Mouse (Mus musculus): Measurements from ENCODE around the gene Ttc28. TPM values are rescaled to one million over a fixed set of nuclear protein-coding genes. Genes with fewer than 3 reads are reported as not detected.

The Ttc28 gene
- polyA plus RNA-seq, 1 experiment from 2014 or later, result 13.9 TPM

- ATAC-seq (replicated peaks; ENCODE audit: low FRiP score), result no peak
- Histone ChIP-seq H3K9me3 (replicated peaks) (no peaks in the 10 kb centered on the region), H3K27ac (peak overlapping the region; percentile 88; the same call in 1 of the 2 replicates), H3K4me2 (no peak overlapping the region), H3K9ac (no peak overlapping the region), H3K27me3 (no peaks in the 10 kb centered on the region), H3K4me3 (replicated peaks) (no peak overlapping the region), H3K4me1 (peaks cover 70% of the 10 kb centered on the region), H3K36me3 (no peaks in the 10 kb centered on the region)
- WGBS, result 60% methylated on average over 6 of the region's 6 CpGs
Measured at GRCm38 (mm10) chr5:111137283-111137682, 257.7 kb downstream of the Ttc28 start.

- Histone ChIP-seq H3K36me3 (no peaks in the 10 kb centered on the region), H3K9me3 (replicated peaks) (no peaks in the 10 kb centered on the region)
- WGBS, result 23% methylated on average over 13 of the region's 13 CpGs
Measured at GRCm38 (mm10) chr5:111137742-111138141, 258.1 kb downstream of the Ttc28 start.

GRCm38 (mm10) chr5:111138239-111138833, 258.7 kb downstream of the Ttc28 start:
- ATAC-seq (replicated peaks; ENCODE audit: low FRiP score), result 0 out of 2 replicates have a peak, but pooled peaks have one; percentile 8
- Histone ChIP-seq H3K9me3 (replicated peaks) (no peaks in the 10 kb centered on the region), H3K4me3 (replicated peaks) (no peak overlapping the region), H3K9ac (no peak overlapping the region), H3K4me1 (peaks cover 71% of the 10 kb centered on the region), H3K4me2 (no peak overlapping the region), H3K27ac (peak overlapping the region; percentile 88), H3K36me3 (no peaks in the 10 kb centered on the region), H3K27me3 (no peaks in the 10 kb centered on the region)
- WGBS, result 20% methylated on average over 11 of the region's 11 CpGs

More at GRCm38 (mm10) chr5:111137742-111138141, 258.1 kb downstream of the Ttc28 start:
- H3K9ac ChIP-seq, result no peak overlapping the region
- ATAC-seq (replicated peaks; ENCODE audit: low FRiP score), result no peak
- no peak overlapping the region for H3K4me3 ChIP-seq (replicated peaks)
- peaks cover 72% of the 10 kb centered on the region for H3K4me1 ChIP-seq
- H3K27me3 ChIP-seq, result no peaks in the 10 kb centered on the region
- H3K4me2 ChIP-seq, result no peak overlapping the region
- H3K27ac ChIP-seq, result peak overlapping the region; percentile 88

- peak; percentile 47 for ATAC-seq (replicated peaks; ENCODE audit: low FRiP score)
- H3K36me3 ChIP-seq, result no peaks in the 10 kb centered on the region
- WGBS, result 32% methylated on average over 7 of the region's 7 CpGs
- H3K9me3 ChIP-seq (replicated peaks), result no peaks in the 10 kb centered on the region
- H3K4me2 ChIP-seq, result peak overlapping the region; percentile 21; the same call in 1 of the 2 replicates
- H3K27ac ChIP-seq, result peak overlapping the region; percentile 88
- H3K4me1 ChIP-seq, result peaks cover 64% of the 10 kb centered on the region
- no peaks in the 10 kb centered on the region for H3K27me3 ChIP-seq
- H3K9ac ChIP-seq, result no peak overlapping the region
- no peak overlapping the region for H3K4me3 ChIP-seq (replicated peaks)
Measured at GRCm38 (mm10) chr5:111138927-111139565, 259.4 kb downstream of the Ttc28 start.

- H3K9me3 ChIP-seq (replicated peaks), result no peaks in the 10 kb centered on the region
- H3K36me3 ChIP-seq, result no peaks in the 10 kb centered on the region
- H3K27ac ChIP-seq, result peak overlapping the region; percentile 88
- H3K4me3 ChIP-seq (replicated peaks), result no peak overlapping the region
- H3K4me1 ChIP-seq, result peaks cover 61% of the 10 kb centered on the region
- H3K27me3 ChIP-seq, result no peaks in the 10 kb centered on the region
- 56% methylated on average over 14 of the region's 14 CpGs for WGBS
- no peak overlapping the region for H3K9ac ChIP-seq
- no peak for ATAC-seq (replicated peaks; ENCODE audit: low FRiP score)
- peak overlapping the region; percentile 21; the same call in 1 of the 2 replicates for H3K4me2 ChIP-seq
Measured at GRCm38 (mm10) chr5:111139622-111140021, 260.0 kb downstream of the Ttc28 start.

- Histone ChIP-seq H3K4me2 (no peak overlapping the region), H3K36me3 (no peaks in the 10 kb centered on the region), H3K27ac (peak overlapping the region; percentile 41), H3K9ac (no peak overlapping the region), H3K27me3 (no peaks in the 10 kb centered on the region), H3K4me1 (peaks cover 55% of the 10 kb centered on the region), H3K4me3 (replicated peaks) (no peak overlapping the region), H3K9me3 (replicated peaks) (no peaks in the 10 kb centered on the region)
- ATAC-seq (replicated peaks; ENCODE audit: low FRiP score), result no peak
- WGBS, result 61% methylated on average over 20 of the region's 20 CpGs
Measured at GRCm38 (mm10) chr5:111141139-111141885, 261.7 kb downstream of the Ttc28 start.

- H3K9ac ChIP-seq, result no peak overlapping the region
- H3K4me1 ChIP-seq, result peaks cover 44% of the 10 kb centered on the region
- H3K9me3 ChIP-seq (replicated peaks), result no peaks in the 10 kb centered on the region
- ATAC-seq (replicated peaks; ENCODE audit: low FRiP score), result no peak
- 72% methylated on average over 4 of the region's 4 CpGs for WGBS
- no peak overlapping the region for H3K4me2 ChIP-seq
- no peaks in the 10 kb centered on the region for H3K36me3 ChIP-seq
- H3K27ac ChIP-seq, result no peak overlapping the region
- no peaks in the 10 kb centered on the region for H3K27me3 ChIP-seq
- H3K4me3 ChIP-seq (replicated peaks), result no peak overlapping the region
Measured at GRCm38 (mm10) chr5:111142837-111143236, 263.2 kb downstream of the Ttc28 start.

GRCm38 (mm10) chr5:111144411-111144810, 264.8 kb downstream of the Ttc28 start:
- Histone ChIP-seq H3K36me3 (no peaks in the 10 kb centered on the region), H3K9me3 (replicated peaks) (no peaks in the 10 kb centered on the region), H3K4me2 (no peak overlapping the region), H3K4me1 (peaks cover 28% of the 10 kb centered on the region), H3K9ac (no peak overlapping the region), H3K27ac (no peak overlapping the region), H3K4me3 (replicated peaks) (no peak overlapping the region), H3K27me3 (no peaks in the 10 kb centered on the region)
- no peak for ATAC-seq (replicated peaks; ENCODE audit: low FRiP score)
- WGBS, result 93% methylated on average over 7 of the region's 7 CpGs

- H3K4me3 ChIP-seq (replicated peaks), result no peak overlapping the region
Measured at GRCm38 (mm10) chr5:111150581-111150980, 271.0 kb downstream of the Ttc28 start.

GRCm38 (mm10) chr5:111151882-111152759, 272.5 kb downstream of the Ttc28 start:
- ATAC-seq (replicated peaks; ENCODE audit: low FRiP score), result peak; percentile 52
- no peak overlapping the region for H3K9ac ChIP-seq
- peaks cover 51% of the 10 kb centered on the region for H3K4me1 ChIP-seq
- H3K27ac ChIP-seq, result peak overlapping the region; percentile 84
- no peaks in the 10 kb centered on the region for H3K27me3 ChIP-seq
- 10% methylated on average over 19 of the region's 19 CpGs for WGBS
- peak overlapping the region; percentile 23 for H3K4me2 ChIP-seq
- H3K4me3 ChIP-seq (replicated peaks), result no peak overlapping the region
- no peaks in the 10 kb centered on the region for H3K9me3 ChIP-seq (replicated peaks)
- H3K36me3 ChIP-seq, result no peaks in the 10 kb centered on the region

More at GRCm38 (mm10) chr5:111150581-111150980, 271.0 kb downstream of the Ttc28 start:
- no peak for ATAC-seq (replicated peaks; ENCODE audit: low FRiP score)
- peak overlapping the region; percentile 84; the same call in 1 of the 2 replicates for H3K27ac ChIP-seq
- no peak overlapping the region for H3K4me2 ChIP-seq
- no peaks in the 10 kb centered on the region for H3K27me3 ChIP-seq
- no peaks in the 10 kb centered on the region for H3K9me3 ChIP-seq (replicated peaks)
- no peak overlapping the region for H3K9ac ChIP-seq
- no peaks in the 10 kb centered on the region for H3K36me3 ChIP-seq
- WGBS, result 88% methylated on average over 14 of the region's 14 CpGs
- peaks cover 50% of the 10 kb centered on the region for H3K4me1 ChIP-seq

GRCm38 (mm10) chr5:111154586-111154985, 275.0 kb downstream of the Ttc28 start:
- H3K4me1 ChIP-seq, result peaks cover 63% of the 10 kb centered on the region
- WGBS, result 25% methylated on average over 7 of the region's 7 CpGs
- no peaks in the 10 kb centered on the region for H3K27me3 ChIP-seq
- H3K27ac ChIP-seq, result peak overlapping the region; percentile 74
- peak; percentile 66 for ATAC-seq (replicated peaks; ENCODE audit: low FRiP score)
- H3K4me3 ChIP-seq (replicated peaks), result no peak overlapping the region
- no peak overlapping the region for H3K4me2 ChIP-seq
- H3K9me3 ChIP-seq (replicated peaks), result no peaks in the 10 kb centered on the region
- H3K9ac ChIP-seq, result no peak overlapping the region
- no peaks in the 10 kb centered on the region for H3K36me3 ChIP-seq
